Mouse (Mus musculus) adipocyte (in vitro differentiated cells): ENCODE measurements around the gene Cnnm2.

Experiments
- DNase-seq: peaks from one replicate; pipeline ENCODE4 v3.0.0-alpha.2; 2016; ENCODE audit warnings: low spot score

The Cnnm2 gene

DNA sequence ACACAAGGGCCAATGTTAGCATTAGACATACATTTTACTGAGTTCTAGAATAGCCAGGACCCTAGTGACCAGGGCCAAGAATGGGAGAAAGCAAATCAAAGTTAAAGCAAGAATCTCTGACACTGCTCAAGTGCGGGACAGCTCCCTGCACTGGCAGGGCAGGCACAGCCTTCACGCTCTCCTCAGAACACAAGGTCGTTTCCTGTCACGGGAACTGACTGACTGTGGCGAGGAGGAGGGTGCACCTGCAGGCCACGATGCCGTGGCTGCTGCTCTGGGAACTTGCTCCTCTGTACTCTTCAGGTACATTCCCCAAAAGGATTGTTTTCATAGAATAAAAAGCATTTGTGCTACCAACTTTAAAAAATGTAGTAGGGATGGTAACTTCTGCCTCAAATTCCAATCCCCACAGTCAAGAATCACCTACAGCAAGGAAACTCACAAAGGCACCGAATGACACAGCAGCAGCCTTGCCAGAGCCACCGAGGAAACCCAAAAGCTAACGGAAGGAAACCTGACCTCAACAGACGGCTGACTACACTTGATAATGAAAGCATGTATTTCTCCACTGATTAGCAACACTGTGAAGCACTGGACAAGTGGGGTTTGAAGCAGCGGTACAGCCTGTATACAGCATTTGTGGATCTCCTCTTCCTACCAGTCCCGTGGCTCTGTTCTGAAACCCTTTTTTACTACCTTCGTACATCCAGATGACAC, 126.6 kb downstream of the Cnnm2 start:
- no peak for DNase-seq

DNA sequence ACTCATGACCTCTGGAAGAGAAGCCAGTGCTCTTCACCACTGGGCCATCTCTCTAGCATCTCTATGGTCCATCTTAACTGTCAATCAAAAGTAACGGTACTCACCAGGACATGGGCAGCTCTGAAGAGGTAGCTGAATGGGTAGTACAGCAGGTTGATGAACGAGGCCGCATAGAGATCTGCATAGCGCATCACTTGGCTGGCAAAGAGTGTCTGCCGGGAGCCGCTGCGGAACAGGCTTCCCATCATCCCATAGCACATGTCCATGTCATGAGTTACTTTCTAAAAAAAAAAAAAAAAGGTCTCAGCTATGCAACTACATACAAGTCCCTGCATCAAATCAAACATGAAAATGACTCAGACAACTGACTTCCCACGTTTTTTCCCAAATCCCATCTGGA, 128.3 kb downstream of the Cnnm2 start:
- no peak for DNase-seq

DNA sequence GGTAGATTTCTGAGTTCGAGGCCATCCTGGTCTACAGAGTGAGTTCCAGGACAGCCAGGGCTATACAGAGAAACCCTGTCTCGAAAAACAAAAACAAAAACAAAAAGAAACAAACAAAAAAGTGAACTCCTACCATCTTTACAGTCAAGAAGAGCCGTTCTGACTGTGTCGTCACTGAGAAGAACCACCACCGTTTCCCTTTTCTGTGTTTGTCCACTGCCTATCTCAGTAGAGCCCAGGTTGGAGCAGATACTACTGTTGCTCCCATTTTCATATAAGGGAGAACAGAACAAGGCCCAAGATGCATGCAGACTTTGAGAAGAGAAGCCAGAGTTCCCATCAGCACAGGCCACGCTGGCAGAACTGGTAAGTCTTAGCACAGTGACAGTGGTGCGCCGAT, 129.3 kb downstream of the Cnnm2 start:
- DNase-seq: no peak

DNA sequence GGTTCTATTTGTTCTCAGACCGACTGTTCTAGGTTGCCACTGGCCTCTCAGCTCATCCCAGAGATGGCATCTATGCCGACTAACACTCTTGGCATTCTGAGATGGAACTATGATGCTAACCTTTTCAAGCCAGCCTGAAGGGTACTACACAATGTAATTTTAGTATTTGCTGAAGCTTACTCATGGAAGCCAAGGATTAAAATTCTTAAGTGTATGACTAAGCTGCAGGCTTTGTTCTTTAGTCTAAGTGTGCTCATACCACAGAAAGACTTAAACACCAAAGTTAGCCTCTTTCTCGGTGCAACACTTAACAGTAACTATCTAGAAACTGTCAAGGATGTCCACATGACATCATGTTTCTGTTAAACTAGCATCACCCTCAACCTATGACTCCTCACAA, 131.5 kb downstream of the Cnnm2 start:
- no peak for DNase-seq

DNA sequence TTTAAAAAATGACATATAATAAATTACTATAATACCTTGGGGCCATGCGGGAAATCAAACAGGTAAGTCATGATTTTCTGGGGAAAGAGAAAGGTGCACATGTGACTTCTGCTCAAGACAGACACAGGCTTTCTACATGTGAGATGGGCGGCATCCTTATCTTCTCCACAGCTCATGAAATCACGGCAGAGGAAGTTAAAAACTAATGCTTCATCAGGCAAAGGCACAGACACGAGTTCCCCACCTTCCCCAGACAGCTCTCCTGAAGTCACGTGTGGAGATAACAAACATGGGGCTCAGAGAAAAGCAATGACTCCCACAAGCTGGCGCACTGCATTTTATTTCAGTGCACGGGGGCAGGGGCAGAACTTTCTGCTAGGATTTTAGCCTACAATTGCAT, 132.1 kb downstream of the Cnnm2 start:
- no peak for DNase-seq

DNA sequence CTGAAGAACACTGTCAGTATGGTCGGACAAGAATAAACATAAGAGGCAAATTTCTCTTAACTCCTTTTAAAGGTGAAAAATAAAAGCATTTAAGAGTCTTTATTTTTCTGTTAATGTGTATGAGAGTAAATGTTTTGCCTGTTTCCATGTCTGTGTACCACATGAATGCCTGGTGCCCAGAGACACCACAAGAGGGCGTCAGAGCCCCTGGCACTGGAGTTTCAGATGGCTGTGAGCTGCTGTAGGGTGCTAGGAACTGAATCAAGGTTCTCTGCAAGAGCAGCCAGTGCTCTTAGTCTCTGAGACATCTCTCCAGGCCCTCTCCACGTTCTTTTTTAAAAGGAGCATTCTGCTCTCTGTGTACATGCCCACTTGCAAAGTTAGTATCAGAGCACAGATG, 135.7 kb downstream of the Cnnm2 start:
- DNase-seq: no peak

DNA sequence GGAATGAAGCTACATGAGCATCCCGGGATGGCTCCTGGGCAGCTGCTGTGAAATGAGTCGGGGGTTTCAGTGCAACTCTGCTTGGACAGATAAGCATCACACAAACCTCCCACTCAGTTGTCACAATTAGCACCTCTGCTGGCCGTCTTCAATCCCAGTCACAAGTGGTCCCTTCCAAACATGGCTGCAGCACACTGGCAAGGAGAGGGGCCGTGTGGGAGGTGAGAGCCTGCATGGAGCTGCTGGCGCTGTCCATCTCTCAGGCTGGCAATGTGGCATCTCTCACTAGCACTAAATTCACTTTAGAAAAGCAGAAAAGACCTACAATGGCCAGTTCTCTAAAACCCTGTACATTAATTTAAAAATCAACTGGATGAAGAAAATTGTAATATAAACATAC, 136.8 kb downstream of the Cnnm2 start:
- DNase-seq: no peak

DNA sequence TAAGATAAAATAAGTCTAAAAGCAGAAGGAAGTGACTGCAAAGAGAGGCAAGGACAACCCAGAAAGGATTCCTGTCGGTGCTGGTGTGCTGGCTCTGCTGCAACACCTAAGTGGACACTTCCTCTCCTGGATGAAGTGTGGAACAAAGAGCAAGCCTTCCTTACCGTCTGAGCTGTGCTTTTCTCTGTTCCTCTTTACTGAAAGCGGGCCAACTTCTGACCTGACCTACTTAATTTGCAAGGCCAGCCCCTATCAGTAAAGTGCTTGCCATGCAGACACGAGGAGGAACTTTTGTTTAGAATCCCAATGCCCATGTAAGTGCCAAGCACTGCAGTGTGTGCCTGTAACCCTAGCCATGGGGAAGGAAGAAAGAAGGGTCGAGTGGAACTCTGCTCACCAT, 137.9 kb downstream of the Cnnm2 start:
- DNase-seq: peak; percentile 30

DNA sequence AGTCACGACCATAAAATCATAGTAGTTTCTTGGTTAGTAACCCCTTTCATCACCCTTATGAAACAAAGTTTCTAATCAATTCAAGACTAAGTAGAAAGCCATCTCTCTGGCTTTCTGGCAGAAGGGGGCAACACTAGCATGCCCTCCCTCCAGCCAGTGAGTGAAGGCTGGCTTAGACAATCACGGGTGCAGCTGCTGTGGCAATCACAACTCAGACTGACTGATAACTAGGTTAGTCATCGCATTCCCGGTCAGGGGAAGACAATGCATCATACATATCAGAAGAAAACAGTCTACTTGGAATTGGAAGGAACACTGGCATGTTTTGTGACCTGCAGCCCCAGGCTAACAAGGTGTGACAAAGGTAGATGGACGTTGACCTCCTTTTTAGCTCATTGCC, 138.5 kb downstream of the Cnnm2 start:
- DNase-seq: no peak

DNA sequence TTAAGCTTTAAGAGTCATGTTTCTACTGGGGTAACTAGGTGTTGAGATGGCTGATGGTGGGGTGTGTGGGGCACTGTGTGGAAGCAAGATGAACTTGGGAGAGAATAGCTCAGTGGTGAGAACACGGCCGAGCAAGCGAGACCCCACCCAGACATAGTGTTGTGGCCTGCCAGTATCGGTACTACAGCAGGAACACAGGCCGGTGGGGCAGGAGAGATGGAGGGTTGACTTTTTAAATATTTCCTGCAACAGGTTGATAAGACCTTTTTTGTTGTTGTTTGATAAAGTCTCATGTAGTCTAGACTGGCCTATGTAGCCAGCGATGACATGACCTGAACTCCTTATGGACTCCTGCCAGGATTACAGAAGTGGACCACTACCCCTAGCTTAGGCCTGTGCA, 139.4 kb downstream of the Cnnm2 start:
- DNase-seq: no peak

DNA sequence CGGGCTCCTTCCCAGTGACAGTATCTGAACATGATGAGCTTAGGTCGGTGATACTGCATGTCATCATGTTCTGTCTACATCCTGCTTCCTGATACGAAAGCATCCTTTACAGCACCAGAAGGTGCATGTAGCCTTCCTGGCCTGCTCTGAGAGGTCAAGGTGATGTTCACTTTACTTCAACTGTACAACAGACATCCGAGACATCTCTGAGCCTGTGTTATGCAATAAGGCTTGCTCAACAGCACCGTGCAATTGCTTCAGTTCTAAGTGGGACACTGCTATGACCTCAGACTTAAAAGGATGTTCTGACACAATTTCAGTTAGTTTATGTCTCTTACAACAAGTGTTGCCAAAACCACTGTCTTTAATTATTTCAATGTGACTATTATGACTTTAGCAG, 139.9 kb downstream of the Cnnm2 start:
- peak; percentile 80 for DNase-seq

DNA sequence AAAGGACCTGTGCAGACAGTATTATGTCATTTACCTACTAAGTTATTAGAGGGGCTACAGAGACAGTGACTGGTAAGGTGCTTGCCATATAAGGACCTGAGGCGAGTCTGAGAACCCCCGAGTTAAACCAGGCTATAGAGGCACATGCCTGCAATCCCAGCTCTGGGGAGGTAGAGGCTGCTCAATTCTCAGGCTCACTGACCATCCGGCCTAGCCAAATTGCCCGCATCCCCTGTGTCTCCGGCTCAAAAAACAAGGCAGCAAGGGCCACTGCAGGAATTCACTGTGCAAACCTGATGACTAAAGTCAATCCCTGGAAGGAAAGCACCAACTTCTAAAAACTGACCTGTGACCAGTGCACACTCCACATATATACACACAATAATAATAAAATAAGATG, 142.0 kb downstream of the Cnnm2 start:
- no peak for DNase-seq

DNA sequence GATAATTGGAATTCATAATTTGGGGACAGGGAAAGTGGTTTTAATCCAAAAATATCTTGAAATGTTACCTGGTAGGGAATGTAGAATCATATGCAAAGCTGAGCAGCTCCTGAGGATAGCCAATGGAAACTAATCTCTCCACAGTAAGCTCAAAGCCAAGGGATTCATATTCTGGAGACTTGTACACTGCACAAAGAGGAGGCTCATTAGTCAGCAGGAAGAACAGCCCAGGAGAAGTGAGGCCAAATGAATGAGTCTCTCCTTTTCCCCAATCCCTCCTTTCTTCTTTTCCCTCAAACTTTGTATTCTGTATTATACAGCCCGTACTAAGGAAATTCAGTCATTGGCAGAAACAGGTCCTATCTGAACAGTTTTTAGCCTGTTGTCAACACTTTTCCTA, 143.5 kb downstream of the Cnnm2 start:
- no peak for DNase-seq

DNA sequence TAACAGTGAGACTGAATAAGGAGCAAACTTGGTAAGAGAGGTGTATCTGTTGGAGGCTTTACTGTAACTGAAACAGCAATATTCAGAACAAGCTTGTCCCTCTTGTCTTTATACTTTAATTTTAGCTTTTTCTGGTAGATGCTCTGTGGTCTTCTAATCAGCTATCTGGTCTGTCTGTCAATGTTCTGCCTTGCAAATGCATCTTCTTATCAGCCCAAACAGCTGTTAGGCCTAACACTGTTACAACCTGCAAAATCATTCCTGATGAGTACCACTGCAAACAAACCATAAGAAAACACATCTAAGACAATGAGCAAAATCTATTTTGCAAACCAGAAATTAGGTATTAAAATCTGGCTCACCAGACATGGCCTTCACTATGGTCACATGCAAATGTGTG, 144.0 kb downstream of the Cnnm2 start:
- DNase-seq: no peak

DNA sequence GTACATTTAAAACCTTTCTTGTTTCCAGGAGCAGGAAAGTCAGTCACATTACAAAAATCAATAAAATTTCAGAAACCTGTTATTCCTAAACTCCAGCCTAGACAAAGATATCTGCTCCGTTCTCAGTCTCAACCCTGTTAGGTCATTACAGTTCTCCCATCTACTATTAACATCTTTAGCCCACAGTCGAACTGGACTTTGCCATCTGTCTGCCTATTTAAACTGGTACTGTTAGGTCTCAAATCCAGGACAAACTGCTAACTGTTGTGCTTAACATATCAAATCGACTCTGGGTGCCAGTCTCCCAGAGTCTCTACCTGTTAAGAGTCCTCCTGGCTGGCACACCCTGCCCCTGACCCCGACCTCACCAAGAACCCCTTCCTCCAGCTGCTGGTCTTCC, 144.6 kb downstream of the Cnnm2 start:
- DNase-seq: no peak

DNA sequence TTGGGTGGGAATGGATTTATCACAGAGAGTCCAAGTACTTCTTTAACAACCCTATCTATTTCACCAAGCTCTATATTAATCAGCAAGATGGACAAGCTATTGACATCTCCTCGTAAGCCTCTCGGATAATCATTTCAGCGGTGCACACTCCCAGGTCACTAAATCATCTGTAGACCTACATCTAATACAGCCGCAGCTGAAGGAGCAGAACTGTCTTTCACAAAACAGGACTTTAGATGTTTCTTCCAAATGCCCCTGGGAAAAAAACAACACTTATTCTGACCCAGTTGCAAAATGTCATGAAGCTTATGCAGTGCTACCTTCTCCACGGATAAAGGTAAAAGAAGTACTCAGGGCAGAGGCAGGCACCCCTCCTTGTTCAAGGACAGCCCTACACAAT, 146.8 kb downstream of the Cnnm2 start:
- DNase-seq: no peak

DNA sequence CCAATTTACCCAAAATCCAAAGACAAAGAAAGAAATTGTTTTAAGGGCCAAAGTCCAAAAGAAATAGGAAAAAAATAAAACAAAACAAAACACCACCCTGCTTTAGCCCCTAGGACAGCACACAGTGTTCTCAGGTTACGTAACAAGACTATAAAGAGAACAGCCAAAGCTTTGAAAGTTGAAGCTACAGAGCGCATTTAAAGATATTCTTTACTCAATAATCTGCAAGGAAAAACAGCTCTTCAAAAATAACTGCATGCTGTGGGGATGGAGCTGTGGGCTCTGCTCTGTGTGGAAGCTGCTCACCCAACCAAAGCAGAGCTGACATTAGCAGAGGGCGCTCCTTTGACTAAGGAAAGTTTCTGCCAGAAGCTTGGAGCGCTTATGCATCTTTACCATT, 147.6 kb downstream of the Cnnm2 start:
- DNase-seq: peak; percentile 82

DNA sequence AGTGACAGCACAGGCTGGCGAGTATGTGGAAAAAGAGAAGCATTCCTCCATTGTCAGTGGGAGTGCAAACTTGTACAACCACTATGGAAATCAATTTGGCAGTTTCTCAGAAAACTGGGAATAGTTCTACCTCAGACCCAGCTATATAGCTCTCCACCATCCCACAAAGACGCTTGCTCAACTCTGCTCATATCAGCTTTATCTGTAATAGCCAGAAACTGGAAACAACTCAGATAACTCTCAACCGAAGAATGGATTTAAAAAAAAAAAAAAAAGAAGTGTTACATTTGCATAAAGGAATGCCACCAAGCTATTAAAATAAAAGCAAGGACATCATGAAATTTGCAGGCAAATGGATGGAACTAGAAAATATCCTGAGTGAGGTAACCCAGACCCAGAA, 150.1 kb downstream of the Cnnm2 start:
- DNase-seq: no peak

DNA sequence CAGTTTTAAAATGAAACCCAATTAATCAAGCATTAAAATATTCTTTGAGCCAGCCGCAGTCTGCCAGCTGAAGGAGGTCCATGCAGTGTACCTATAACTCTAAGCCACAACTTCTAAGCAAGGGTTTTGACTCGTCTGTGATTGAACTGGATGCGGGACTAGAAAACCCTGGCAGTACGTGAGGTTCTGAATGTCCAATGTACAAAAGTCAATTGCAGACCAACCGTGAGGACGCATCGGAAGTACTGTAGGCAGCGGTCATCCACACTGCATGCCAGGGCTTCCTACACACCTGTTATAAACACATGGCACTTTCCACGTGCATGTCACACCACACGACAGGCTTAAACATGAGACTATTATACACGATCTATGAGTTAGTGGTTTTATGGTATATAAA, 152.2 kb downstream of the Cnnm2 start:
- no peak for DNase-seq

DNA sequence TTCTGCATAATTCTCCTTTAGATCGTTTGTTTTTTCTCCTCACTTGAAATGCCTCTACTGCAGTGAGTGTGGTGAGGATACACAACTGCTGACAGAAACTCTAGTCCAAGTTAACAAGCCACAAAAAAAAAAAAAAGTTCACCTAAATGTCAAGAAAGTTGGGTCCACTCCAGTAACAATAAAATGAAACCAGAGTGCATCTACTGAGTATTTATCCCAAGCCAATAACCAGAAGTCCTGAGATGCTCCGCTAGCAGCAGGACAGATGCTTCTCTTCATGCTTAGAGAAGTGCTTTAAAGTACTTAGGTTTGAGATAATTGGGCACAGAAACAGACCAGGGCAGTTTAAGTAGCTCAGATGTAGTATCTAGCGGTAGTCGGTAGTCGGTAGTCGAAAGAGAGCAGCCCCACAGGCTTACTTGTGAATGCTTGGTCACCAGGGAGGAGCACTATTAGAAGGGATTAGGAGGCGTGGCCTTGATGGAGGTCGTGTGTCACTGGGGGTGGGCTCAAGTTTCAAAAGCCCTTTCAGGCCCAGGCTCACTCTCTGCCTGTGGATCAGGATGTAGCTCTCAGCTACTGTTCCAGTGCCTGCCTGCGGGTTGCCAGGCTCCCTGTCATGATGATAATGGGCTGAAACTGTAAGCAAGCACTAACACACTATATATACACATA, 154.1 kb downstream of the Cnnm2 start:
- peak; percentile 74 for DNase-seq

DNA sequence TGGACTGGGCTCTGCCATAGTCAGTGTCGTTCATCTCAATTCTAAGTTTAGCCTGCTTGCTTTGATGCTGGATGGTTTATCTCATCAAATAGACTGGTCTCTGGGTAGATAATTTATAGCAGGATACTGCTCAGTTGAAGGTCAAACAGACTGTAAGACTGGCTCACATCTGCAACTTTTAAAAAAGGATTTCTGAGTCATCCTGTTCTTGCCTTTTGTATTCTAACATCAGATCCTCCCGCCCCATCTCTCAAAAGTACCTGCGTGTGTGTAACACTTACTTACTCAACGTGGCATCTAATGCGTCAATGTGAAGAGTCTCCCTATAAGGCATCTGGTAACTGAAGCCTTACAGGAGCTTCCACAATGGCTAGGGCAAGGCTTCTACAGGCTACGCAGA, 159.2 kb downstream of the Cnnm2 start:
- DNase-seq: no peak

DNA sequence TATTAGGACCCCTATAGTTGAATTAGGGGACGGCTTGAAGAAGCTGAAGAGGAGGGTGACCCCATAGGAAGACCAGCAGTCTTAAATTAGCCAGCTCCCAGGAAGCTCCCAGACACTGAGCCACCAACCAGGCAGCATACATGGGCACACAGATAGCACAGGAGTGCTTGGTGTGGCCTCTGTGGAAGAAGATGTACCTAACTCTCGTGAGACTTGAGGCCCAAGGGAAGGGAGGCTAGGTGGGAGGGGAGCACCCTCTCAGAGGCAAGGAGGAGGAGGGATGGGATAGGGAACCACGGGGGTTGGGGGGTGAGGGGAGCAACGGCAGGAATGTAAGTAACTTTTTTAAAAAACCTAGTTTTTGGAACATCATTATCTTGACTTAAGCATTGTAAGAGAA, 165.0 kb downstream of the Cnnm2 start:
- DNase-seq: no peak

DNA sequence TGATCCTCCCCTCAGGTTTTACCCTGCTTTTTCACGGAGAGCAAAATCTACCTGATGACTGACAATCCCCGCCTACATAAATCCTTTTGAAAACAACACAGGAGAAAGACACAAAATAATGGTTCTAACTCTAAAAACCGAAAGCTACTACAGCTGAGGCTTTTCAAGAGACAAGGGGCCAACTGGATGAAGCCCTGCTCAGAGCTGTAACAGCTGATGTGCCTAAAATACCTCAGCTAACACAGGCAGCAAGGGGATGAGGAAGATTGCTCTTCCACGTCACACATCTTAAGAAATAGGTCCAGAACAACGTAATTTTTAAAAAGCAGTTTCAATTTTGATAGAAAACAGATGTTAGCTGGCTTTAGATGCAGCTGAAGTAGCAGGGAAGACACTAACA, 165.6 kb downstream of the Cnnm2 start:
- no peak for DNase-seq

DNA sequence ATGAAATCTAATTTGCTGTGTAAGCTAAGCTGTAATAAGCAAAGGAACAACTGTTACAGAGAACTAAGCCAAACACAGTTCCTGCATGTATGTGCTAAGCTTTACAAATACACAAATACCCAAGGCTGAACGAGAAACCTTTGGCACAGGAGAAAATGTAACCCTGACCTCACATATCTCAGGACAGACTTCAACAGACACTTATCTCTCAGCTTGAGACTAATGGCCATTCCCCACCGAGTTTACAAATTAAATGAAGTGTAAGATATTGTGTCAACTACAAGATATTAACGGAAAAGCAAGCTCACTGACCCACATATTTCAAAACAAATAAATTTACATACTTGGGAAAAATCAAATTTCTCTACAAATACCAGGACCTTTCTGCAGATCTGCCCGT, 166.7 kb downstream of the Cnnm2 start:
- DNase-seq: no peak
